Mouse (Mus musculus) myocyte (in vitro differentiated cells): ENCODE measurements around the gene Eif2b5.

Experiments
- CEBPB ChIP-seq: IDR thresholded peaks from 2 replicates; pipeline ENCODE4 v1.6.1; 2011; ENCODE audit warnings: mild to moderate bottlenecking, moderate library complexity; ENCODE audit not compliant: poor library complexity, insufficient read depth, severe bottlenecking
- E2F4 ChIP-seq: IDR thresholded peaks from one replicate; pipeline ENCODE4 v1.6.1; 2011; ENCODE audit warnings: mild to moderate bottlenecking, control low read depth, moderate library complexity; ENCODE audit not compliant: insufficient read depth
- MAX ChIP-seq: IDR thresholded peaks from one replicate; pipeline ENCODE4 v1.6.1; 2011; ENCODE audit warnings: low read depth, mild to moderate bottlenecking, control low read depth
- MYOD1 ChIP-seq, 3 experiments: IDR thresholded peaks; one replicate each; pipeline ENCODE4 v1.6.1; 2011; ENCODE audit warnings: control low read depth in 2 of 3, low read depth in 2 of 3, mild to moderate bottlenecking in 2 of 3, moderate library complexity in 1 of 3; ENCODE audit not compliant: insufficient read length in 2 of 3, control insufficient read depth in 1 of 3
- POLR2A ChIP-seq: IDR thresholded peaks from one replicate; pipeline ENCODE4 v1.6.1; 2011; ENCODE audit warnings: low read depth, mild to moderate bottlenecking, control low read depth, moderate library complexity; ENCODE audit not compliant: insufficient read length
- POLR2AphosphoS2 ChIP-seq: IDR thresholded peaks from one replicate; pipeline ENCODE4 v1.6.1; 2011; ENCODE audit warnings: low read depth, control low read depth; ENCODE audit not compliant: insufficient read length
- REST ChIP-seq: IDR thresholded peaks from one replicate; pipeline ENCODE4 v1.6.1; 2011; ENCODE audit warnings: mild to moderate bottlenecking, control low read depth, moderate library complexity; ENCODE audit not compliant: insufficient read depth, insufficient read length
- SRF ChIP-seq: IDR thresholded peaks from one replicate; pipeline ENCODE4 v1.6.1; 2011; ENCODE audit warnings: low read depth; ENCODE audit not compliant: control insufficient read depth, insufficient read length
- TCF12 ChIP-seq: IDR thresholded peaks from one replicate; pipeline ENCODE4 v1.6.1; 2011; ENCODE audit warnings: mild to moderate bottlenecking, control low read depth; ENCODE audit not compliant: poor library complexity, insufficient read depth, severe bottlenecking
- TCF3 ChIP-seq: IDR thresholded peaks from one replicate; pipeline ENCODE4 v1.6.1; 2011; ENCODE audit warnings: low read depth, control low read depth; ENCODE audit not compliant: insufficient read length
- USF1 ChIP-seq: IDR thresholded peaks from one replicate; pipeline ENCODE4 v1.6.1; 2011; ENCODE audit warnings: low read depth, mild to moderate bottlenecking, control low read depth, moderate library complexity

GRCm38 (mm10) chr16:20485061-20485460, 13.6 kb upstream of the Eif2b5 start:
- TF ChIP-seq CEBPB = no peak
- TF ChIP-seq POLR2A = no peak
- no peak for TF ChIP-seq MYOD1 (IDR thresholded peaks at IDR 0.05; ENCODE audit: control insufficient read depth in 1 of 3, insufficient read length in 2 of 3, low read depth in 2 of 3)
- TF ChIP-seq POLR2AphosphoS2 = no peak
- TF ChIP-seq REST = no peak
- TF ChIP-seq E2F4 = no peak
- TF ChIP-seq USF1 = no peak
- no peak for TF ChIP-seq TCF12
- no peak for TF ChIP-seq MAX
- TF ChIP-seq TCF3 = no peak
- TF ChIP-seq SRF = no peak
